Mouse (Mus musculus) heart, embryonic 12.5 days (tissue): Measurements from ENCODE around the gene Arhgap30. TPM values are rescaled to one million over a fixed set of nuclear protein-coding genes. Genes with fewer than 3 reads are reported as not detected.
A peak's percentile ranks its signal among the peaks of the same experiment; 100 is the strongest.

Experiments
- ATAC-seq: fragments of 200-750 bp; cut with Nextera tagmentation; 2 replicates; pipeline ENCODE4 v1.8.0; 2017; ENCODE audit warnings: moderate TSS enrichment, moderate library complexity; ENCODE audit not compliant: insufficient number of reproducible peaks, low FRiP score
- H3K27ac ChIP-seq: fragments of 300-500 bp; sonication (generic); 2 replicates; pipeline ENCODE4 v1.5.1; 2016; ENCODE audit warnings: mild to moderate bottlenecking, moderate library complexity; ENCODE audit not compliant: poor library complexity, severe bottlenecking
- H3K27me3 ChIP-seq: fragments of 300-500 bp; sonication (generic); replicated peaks from 2 replicates; pipeline ENCODE4 v1.6.1; 2016; ENCODE audit warnings: mild to moderate bottlenecking, moderate library complexity
- H3K36me3 ChIP-seq: fragments of 300-500 bp; sonication (generic); 2 replicates; pipeline ENCODE4 v1.6.1; 2016; ENCODE audit warnings: mild to moderate bottlenecking, moderate library complexity
- H3K4me1 ChIP-seq: fragments of 300-500 bp; sonication (generic); replicated peaks from 2 replicates; pipeline ENCODE4 v1.6.1; 2016; ENCODE audit warnings: mild to moderate bottlenecking
- H3K4me2 ChIP-seq: fragments of 300-500 bp; sonication (generic); 2 replicates; pipeline ENCODE4 v1.6.1; 2016; ENCODE audit warnings: mild to moderate bottlenecking, moderate library complexity
- H3K4me3 ChIP-seq: fragments of 300-500 bp; sonication (generic); 2 replicates; pipeline ENCODE4 v1.5.1; 2016; ENCODE audit warnings: mild to moderate bottlenecking
- H3K9ac ChIP-seq: fragments of 300-500 bp; sonication (generic); 2 replicates; pipeline ENCODE4 v1.6.1; 2016; ENCODE audit warnings: mild to moderate bottlenecking, moderate library complexity
- H3K9me3 ChIP-seq: fragments of 300-500 bp; sonication (generic); replicated peaks from 2 replicates; pipeline ENCODE4 v1.6.1; 2016; ENCODE audit warnings: mild to moderate bottlenecking, moderate library complexity
- WGBS: fragments of 180-500 bp; shearing (Covaris S2); methylation state at CpG from one replicate; pipeline ENCODE4 v1.1.7; 2016; 5-methylcytosine and 5-hydroxymethylcytosine counted together
- polyA plus RNA-seq: library from polyadenylated mRNA; unstranded; fragments of >200 nt; fragmentation: Nextera tagmentation; extraction: Ambion mirVana; gene quantifications from 2 replicates; pipeline ENCODE4 v1.2.1, GENCODE M21; 2016

Arhgap30 gene
- polyA plus RNA-seq, 1 experiment from 2014 or later = 0.68 TPM

DNA sequence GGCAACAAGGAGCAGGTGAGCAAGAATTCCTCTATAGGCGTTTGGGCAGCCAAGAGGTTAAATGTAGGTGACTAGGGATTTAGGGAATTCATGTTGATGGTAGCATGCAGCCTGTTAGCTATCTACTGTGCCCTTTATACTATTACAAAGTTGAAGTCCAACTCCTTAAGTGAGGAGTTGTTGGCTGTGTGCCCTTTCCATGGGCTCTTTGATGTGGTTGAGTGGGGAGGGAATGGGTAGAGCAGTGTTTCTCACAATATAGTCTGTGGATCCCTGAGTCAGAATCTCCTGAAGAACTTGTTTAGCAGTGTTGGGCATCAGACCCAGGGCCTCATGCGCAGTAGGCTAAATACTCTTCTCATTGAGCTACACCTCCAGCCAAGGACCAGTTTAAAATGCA, 31.9 kb upstream of the Arhgap30 start:
- no peaks in the 10 kb centered on the region for H3K27me3 ChIP-seq
- no peak overlapping the region for H3K4me2 ChIP-seq
- ATAC-seq = no peak
- H3K9me3 ChIP-seq = peaks cover 7% of the 10 kb centered on the region; the same call in 1 of the 2 replicates
- H3K9ac ChIP-seq = no peak overlapping the region
- WGBS = 86% methylated on average over 2 of the region's 2 CpGs
- H3K4me1 ChIP-seq = peaks cover 15% of the 10 kb centered on the region
- H3K36me3 ChIP-seq = peaks cover 31% of the 10 kb centered on the region
- no peak overlapping the region for H3K4me3 ChIP-seq
- no peak overlapping the region for H3K27ac ChIP-seq

DNA sequence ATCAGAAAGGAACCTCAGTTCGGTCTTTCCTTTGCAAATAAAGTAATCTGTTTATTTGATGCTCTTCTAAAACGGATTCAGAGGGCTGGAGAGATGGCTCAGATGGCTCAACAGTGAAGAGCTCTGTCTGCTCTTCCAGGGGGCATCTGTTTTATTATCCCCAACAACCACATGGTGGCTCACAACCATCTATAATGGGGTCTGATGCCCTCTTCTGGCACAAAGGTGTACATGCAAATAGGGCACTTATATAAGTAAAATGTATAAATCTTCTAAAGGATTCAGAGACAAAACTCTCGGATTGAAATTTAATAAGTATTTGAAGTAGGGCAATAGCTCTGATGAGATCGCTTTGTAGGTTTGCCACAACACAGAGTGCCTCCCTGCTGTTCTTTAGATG, 30.3 kb upstream of the Arhgap30 start:
- 70% methylated on average over 4 of the region's 4 CpGs for WGBS
- Histone ChIP-seq H3K4me1 (peaks cover 10% of the 10 kb centered on the region), H3K4me3 (no peak overlapping the region), H3K36me3 (peaks cover 31% of the 10 kb centered on the region), H3K4me2 (no peak overlapping the region), H3K9ac (no peak overlapping the region), H3K27ac (no peak overlapping the region), H3K27me3 (no peaks in the 10 kb centered on the region), H3K9me3 (peaks cover 7% of the 10 kb centered on the region; the same call in 1 of the 2 replicates)
- ATAC-seq = no peak

DNA sequence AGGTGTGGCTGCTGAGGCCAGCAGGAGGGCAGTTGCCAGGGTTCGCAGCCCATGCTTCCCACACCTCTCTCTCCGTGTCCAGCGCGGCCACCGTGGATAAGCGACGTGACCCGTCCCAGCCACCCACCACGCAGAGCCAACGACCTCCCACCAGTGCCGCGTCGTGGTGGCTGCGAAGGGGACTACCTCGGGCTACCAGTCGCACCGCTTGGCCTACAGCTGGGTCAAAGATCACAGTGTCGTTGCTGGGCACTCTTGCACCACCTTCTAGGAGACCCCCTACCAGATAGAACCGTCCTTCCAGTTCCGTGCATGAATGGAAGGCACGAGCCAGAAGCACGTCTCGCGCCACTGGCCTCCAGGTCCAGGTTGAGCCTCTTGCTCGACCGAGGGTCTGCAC, 28.5 kb upstream of the Arhgap30 start:
- Histone ChIP-seq H3K27me3 (no peaks in the 10 kb centered on the region), H3K9ac (peak overlapping the region; percentile 70), H3K9me3 (peaks cover 7% of the 10 kb centered on the region; the same call in 1 of the 2 replicates), H3K4me1 (peaks cover 10% of the 10 kb centered on the region), H3K36me3 (peaks cover 31% of the 10 kb centered on the region), H3K4me3 (peak overlapping the region; percentile 57), H3K27ac (no peak overlapping the region), H3K4me2 (peak overlapping the region; percentile 86)
- WGBS = 8% methylated on average over 26 of the region's 26 CpGs
- ATAC-seq = peak; percentile 30; the same call in 1 of the 2 replicates

DNA sequence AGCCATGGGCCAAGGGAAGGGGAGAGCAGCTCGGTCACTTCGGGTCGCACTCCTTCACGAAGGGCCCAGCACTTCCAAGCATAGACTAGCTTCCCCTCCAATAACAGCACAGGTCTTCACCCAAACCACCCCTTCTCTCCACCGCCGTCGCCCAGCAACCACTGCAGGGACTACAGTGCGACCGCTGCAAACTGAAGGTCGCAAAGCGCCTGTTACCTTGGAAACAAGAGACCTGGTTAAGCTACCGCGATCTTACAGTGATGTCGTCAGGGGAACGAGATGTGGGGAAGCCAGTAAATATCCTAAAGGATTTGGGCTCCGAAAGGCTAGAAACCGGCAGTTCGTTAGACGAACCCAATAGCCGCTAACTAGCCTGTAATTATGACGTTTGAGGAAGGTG, 28.1 kb upstream of the Arhgap30 start, which contains the start of gene Klhdc9:
TSS of gene Klhdc9 (minus strand) at position 143 of the 400 bp plus-strand sequence.
- ATAC-seq = peak; percentile 90
- under 1% methylated on average over 21 of the region's 21 CpGs for WGBS
- peak within 1 kb of the TSS; percentile 86 for H3K4me2 ChIP-seq
- no peaks in the 10 kb centered on the region for H3K27me3 ChIP-seq
- H3K9me3 ChIP-seq = peaks cover 7% of the 10 kb centered on the region; the same call in 1 of the 2 replicates
- peak within 1 kb of the TSS; percentile 57 for H3K4me3 ChIP-seq
- H3K9ac ChIP-seq = peak within 1 kb of the TSS; percentile 70
- peaks cover 31% of the 10 kb centered on the region for H3K36me3 ChIP-seq
- peaks cover 10% of the 10 kb centered on the region for H3K4me1 ChIP-seq
- no peak within 1 kb of the TSS for H3K27ac ChIP-seq

DNA sequence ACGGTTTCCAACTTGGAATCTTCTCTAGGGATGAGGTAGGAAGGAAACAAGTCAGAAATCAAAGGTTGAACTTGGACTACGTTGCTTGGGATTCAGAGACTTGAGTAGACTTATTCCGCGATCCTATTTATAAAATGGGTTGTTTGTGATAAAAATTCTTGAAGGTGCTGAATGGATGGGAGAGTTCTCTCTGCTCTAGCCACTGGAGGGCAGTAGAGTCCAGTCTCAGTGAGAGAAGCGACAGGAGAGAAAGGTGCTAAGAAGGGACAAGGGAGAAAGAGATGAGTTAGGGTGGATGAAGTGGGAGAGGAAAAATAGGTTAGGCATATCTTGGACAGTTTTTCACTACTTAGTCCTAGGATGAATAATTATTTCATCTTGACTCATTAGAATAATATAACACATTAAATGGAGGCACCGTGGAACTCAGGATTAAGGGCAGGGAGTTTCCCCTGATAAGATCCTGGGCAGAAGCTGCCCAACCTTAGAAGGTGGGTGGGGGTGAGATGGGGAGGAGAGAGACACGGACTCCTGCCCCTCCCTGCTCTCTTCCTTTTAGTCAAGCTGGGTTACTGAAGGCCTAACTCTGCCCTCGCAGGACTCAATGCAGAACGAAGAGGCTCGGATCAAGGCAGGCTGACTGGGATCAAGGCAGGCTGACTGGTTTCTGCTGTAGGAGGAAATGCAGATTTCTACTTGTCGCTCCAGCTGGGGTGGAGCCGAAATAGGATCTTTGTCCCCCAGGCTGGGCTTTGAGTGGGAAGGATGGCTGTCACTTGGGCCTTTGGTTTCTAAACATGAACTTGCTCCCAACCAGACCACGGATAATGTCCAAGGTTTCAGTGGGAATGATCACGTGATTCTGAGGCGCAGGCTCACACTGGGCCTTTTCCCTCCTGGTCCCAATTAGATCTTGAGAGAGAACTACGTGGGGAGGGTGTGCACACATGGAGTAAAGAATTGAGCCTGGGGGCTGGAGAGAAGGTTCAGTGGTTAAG, 27.3 kb upstream of the Arhgap30 start:
- peak overlapping the region; percentile 70 for H3K9ac ChIP-seq
- peaks cover 6% of the 10 kb centered on the region; the same call in 1 of the 2 replicates for H3K9me3 ChIP-seq
- H3K4me2 ChIP-seq = peak overlapping the region; percentile 86
- no peaks in the 10 kb centered on the region for H3K27me3 ChIP-seq
- H3K4me1 ChIP-seq = peaks cover 10% of the 10 kb centered on the region
- peak overlapping the region; percentile 57 for H3K4me3 ChIP-seq
- no peak overlapping the region for H3K27ac ChIP-seq
- ATAC-seq = peak; percentile 59; the same call in 1 of the 2 replicates
- peaks cover 30% of the 10 kb centered on the region for H3K36me3 ChIP-seq
- WGBS = 25% methylated on average over 16 of the region's 16 CpGs

DNA sequence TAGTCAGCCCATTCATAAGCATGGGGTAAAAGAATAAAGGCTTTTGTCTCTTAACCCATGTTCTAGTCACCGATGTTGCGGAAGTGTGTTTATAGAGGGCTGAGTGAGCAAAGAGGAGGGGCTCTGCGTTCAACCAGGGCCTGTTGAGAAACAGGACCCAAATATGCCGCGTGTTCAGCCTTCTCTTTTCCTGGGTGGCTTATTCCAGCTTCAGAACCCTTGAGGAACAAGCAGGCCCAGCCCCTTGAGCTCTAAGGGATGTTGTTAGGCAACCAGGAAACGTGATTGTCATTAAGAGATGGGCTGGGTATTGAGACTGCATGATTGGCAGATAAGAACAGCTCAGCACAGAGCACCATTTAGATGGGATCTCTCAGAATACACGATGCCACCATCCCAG, 22.8 kb upstream of the Arhgap30 start:
- Histone ChIP-seq H3K27ac (no peak overlapping the region), H3K4me3 (no peak overlapping the region), H3K9me3 (no peaks in the 10 kb centered on the region), H3K9ac (no peak overlapping the region), H3K4me2 (no peak overlapping the region), H3K4me1 (peaks cover 3% of the 10 kb centered on the region), H3K27me3 (peaks cover 17% of the 10 kb centered on the region; the same call in 1 of the 2 replicates), H3K36me3 (no peaks in the 10 kb centered on the region)
- ATAC-seq = no peak
- 63% methylated on average over 7 of the region's 7 CpGs for WGBS

DNA sequence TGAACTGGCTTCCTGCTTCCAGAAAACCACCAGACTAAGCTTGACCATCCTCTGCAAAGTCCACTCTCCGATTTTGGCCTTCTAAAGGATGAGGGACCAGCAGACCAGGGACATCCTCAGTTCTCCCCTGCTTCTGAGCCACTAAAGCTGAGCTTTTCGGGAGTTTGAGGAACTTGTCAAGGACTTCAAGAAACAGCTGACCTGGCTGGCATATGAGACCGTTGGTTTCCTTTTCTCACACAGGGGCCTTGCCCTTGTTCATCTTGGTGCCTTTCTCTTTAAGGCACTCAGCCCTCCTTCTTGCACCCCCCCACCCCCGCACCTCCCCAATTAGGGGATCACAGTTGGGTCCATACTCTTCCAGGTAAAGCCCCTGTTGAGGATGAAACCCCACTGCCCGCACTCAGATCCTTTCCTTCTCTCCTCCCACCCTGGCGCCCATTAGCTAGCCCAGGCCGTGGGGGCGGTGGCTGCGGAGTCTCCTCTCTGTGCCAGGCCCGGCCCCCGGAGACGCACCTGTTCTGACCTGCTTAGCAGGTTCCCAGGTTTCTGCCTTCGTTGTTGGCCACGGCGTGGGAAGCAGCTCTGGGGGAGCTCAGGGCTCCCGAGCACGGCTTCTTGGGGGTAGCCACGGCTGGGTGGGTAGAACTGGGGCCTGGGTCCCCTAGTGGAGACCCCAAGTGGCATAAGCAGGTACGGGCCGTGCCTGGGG, 18.8 kb upstream of the Arhgap30 start, which contains the start of gene Nectin4:
TSS of gene Nectin4 (plus strand) at position 255 of the 712 bp plus-strand sequence.
- H3K9ac ChIP-seq = no peak within 1 kb of the TSS
- no peak for ATAC-seq
- no peak within 1 kb of the TSS for H3K4me3 ChIP-seq
- H3K4me1 ChIP-seq = 0 out of 2 replicates have a peak, but pooled peaks cover 8% of the 10 kb centered on the region
- no peak within 1 kb of the TSS for H3K27ac ChIP-seq
- WGBS = 36% methylated on average over 20 of the region's 20 CpGs
- peaks cover 35% of the 10 kb centered on the region for H3K27me3 ChIP-seq
- no peaks in the 10 kb centered on the region for H3K36me3 ChIP-seq
- H3K9me3 ChIP-seq = no peaks in the 10 kb centered on the region
- H3K4me2 ChIP-seq = no peak within 1 kb of the TSS

DNA sequence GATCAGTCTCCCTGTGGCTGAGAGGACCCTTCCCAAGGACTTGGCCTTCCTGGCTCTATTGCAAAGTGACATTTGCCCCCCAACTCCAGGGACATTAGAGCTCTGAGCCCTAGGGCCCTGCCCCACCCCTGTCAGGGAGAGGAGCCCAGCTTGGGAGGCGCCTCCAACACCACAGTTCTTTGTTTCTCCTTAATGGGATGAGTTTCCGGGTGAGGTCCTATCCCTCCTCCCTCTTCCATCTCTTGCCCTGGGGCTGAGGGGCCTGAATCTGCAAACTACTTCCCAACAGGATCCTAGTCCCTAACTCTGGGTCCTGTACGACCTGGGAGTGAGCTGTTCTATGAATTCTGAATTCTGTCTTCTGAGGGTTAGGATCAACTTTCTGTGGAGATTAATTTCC, 15.9 kb upstream of the Arhgap30 start:
- Histone ChIP-seq H3K4me3 (no peak overlapping the region), H3K36me3 (no peaks in the 10 kb centered on the region), H3K4me1 (peaks cover 16% of the 10 kb centered on the region), H3K27ac (no peak overlapping the region), H3K9ac (no peak overlapping the region), H3K4me2 (no peak overlapping the region), H3K27me3 (peaks cover 29% of the 10 kb centered on the region), H3K9me3 (no peaks in the 10 kb centered on the region)
- ATAC-seq = no peak
- WGBS = 64% methylated on average over 3 of the region's 3 CpGs

DNA sequence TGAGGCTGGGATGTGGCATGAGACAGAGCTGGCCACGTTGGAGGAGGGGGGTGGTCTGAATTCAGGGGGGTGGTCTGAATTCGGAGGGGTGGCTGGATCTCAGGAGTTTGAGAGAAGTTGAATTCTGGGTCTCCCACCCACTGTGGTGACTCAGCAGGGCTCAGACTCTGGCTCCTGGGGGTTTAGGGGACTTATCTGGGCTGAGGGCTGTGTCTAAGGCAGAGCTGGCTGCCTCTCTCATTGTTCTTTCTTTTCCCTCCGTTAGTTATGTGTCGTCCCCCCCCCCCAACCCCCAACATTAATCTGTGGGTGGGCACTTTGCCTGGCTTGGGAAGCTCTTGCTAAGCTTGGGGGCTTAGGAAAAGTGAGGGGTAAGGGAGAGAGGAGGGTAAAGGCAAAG, 14.8 kb upstream of the Arhgap30 start:
- Histone ChIP-seq H3K27me3 (peaks cover 26% of the 10 kb centered on the region), H3K9ac (no peak overlapping the region), H3K9me3 (no peaks in the 10 kb centered on the region), H3K4me2 (0 out of 2 replicates have a peak overlapping the region, but pooled peaks have one; percentile 2), H3K4me1 (peaks cover 16% of the 10 kb centered on the region), H3K4me3 (no peak overlapping the region), H3K36me3 (no peaks in the 10 kb centered on the region), H3K27ac (no peak overlapping the region)
- ATAC-seq = no peak
- 1% methylated on average over 4 of the region's 4 CpGs for WGBS

DNA sequence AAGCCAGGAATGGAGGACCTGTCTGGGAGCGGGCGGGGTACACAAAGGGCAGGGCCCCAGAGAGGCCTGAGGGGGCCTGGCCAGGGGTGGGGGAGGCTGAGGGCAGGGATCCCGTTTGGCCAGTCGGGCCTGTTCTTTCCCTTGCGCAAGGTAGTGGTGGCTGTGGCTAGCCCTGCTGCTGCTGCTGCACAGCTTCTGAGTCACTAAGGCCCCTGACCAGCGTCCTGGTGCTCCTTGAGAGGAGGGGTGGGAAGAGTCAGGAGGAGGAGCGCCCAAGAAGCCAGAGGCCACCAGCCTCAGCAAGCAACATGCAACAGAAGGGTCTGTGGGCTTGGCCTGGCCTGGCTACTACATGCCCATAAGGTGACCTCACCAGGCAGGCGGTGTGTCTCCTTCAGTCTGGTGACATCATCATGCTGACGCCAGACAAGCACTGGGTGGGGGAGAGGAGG, 13.1 kb upstream of the Arhgap30 start:
- Histone ChIP-seq H3K27ac (no peak overlapping the region), H3K4me3 (no peak overlapping the region), H3K36me3 (no peaks in the 10 kb centered on the region), H3K27me3 (peaks cover 34% of the 10 kb centered on the region), H3K4me2 (no peak overlapping the region), H3K9me3 (no peaks in the 10 kb centered on the region), H3K4me1 (peaks cover 25% of the 10 kb centered on the region), H3K9ac (no peak overlapping the region)
- ATAC-seq = no peak
- WGBS = 45% methylated on average over 9 of the region's 9 CpGs

DNA sequence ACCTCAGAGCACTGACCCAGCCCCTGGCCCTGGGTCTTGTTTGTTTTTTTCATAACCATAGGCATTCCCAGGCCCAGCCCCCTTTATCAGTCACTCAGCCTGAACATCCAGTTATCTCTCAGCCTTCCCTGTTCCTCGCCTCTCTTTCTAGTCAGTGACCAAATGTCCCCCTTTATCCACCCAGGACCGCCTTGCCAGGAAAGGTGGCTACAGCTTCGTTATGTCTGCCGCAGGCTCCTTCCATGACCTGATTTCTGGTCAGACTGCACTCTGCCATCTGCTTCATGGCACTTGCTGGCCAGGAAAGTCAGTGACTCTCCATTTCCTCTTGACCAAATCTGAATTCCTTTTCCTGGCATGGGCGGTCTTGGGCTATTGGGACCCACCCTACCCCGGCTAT, 10.5 kb upstream of the Arhgap30 start:
- H3K27me3 ChIP-seq = peaks cover 28% of the 10 kb centered on the region
- no peaks in the 10 kb centered on the region for H3K9me3 ChIP-seq
- H3K4me1 ChIP-seq = peaks cover 25% of the 10 kb centered on the region
- H3K4me2 ChIP-seq = no peak overlapping the region
- ATAC-seq = no peak
- 68% methylated on average over 6 of the region's 6 CpGs for WGBS
- no peak overlapping the region for H3K4me3 ChIP-seq
- no peaks in the 10 kb centered on the region for H3K36me3 ChIP-seq
- H3K9ac ChIP-seq = no peak overlapping the region
- H3K27ac ChIP-seq = no peak overlapping the region
